Mouse (Mus musculus) liver, adult 2 months (tissue): ENCODE results near the gene Adh1. TPM values are rescaled to one million over a fixed set of nuclear protein-coding genes. Genes with fewer than 3 reads are reported as not detected.
A peak's percentile ranks its signal among the peaks of the same experiment; 100 is the strongest.

Experiments used
- DNase-seq: peaks from one replicate; pipeline ENCODE4 v3.0.0-alpha.2; 2011; ENCODE audit warnings: low read depth, low spot score; ENCODE audit errors: extremely low read depth
- H3K27ac ChIP-seq: fragments of 200-500 bp; replicated peaks from 2 replicates; pipeline ENCODE4 v1.5.1; 2012; ENCODE audit warnings: low read depth, mild to moderate bottlenecking, control low read depth, inconsistent platforms, low read length; ENCODE audit not compliant: insufficient read depth
- H3K27me3 ChIP-seq: fragments of 200-500 bp; 2 replicates; pipeline ENCODE4 v1.6.1; 2012; ENCODE audit warnings: mild to moderate bottlenecking, moderate library complexity, low read length, inconsistent platforms; ENCODE audit not compliant: control insufficient read depth, insufficient read depth
- H3K36me3 ChIP-seq: fragments of 200-500 bp; 2 replicates; pipeline ENCODE4 v1.6.1; 2012; ENCODE audit warnings: low read length, inconsistent platforms; ENCODE audit not compliant: control insufficient read depth, insufficient read depth
- H3K4me1 ChIP-seq: fragments of 200-500 bp; 2 replicates; pipeline ENCODE4 v1.6.1; 2011; ENCODE audit warnings: low read length; ENCODE audit not compliant: control insufficient read depth, insufficient read depth
- H3K4me3 ChIP-seq: fragments of 200-500 bp; 2 replicates; pipeline ENCODE4 v1.5.1; 2011; ENCODE audit warnings: low read depth, mild to moderate bottlenecking, control low read depth, low read length, moderate library complexity; ENCODE audit not compliant: insufficient read depth
- H3K79me2 ChIP-seq: fragments of 200-500 bp; 2 replicates; pipeline ENCODE4 v1.6.1; 2012; ENCODE audit warnings: inconsistent platforms, mild to moderate bottlenecking, low read length, moderate library complexity; ENCODE audit not compliant: control insufficient read depth, insufficient read depth
- H3K9ac ChIP-seq: fragments of 200-500 bp; 2 replicates; pipeline ENCODE4 v1.6.1; 2012; ENCODE audit warnings: low read depth, mild to moderate bottlenecking, control low read depth, inconsistent platforms, low read length
- CTCF ChIP-seq: fragments of 200-500 bp; IDR thresholded peaks from 2 replicates; pipeline ENCODE4 v1.5.1; 2011; ENCODE audit warnings: low read depth, low read length, control low read depth
- POLR2A ChIP-seq: fragments of 200-500 bp; IDR thresholded peaks from 2 replicates; pipeline ENCODE4 v1.6.1; 2011; ENCODE audit warnings: low read length, control low read depth; ENCODE audit not compliant: insufficient read depth; ENCODE audit errors: extremely low read depth
- WGBS: fragments of 180-500 bp; shearing (Covaris S2); methylation state at CpG from one replicate; pipeline ENCODE4 v1.1.7; 2018; 5-methylcytosine and 5-hydroxymethylcytosine counted together
- polyA plus RNA-seq: library from polyadenylated mRNA; depleted of rRNA; stranded (reverse); fragments of >200 nt; gene quantifications from 2 replicates; pipeline ENCODE4 v1.2.3, GENCODE M21; 2012
- total RNA-seq: library from RNA; depleted of rRNA; stranded (reverse); fragments of >200 nt; gene quantifications from 2 replicates; pipeline ENCODE4 v1.2.3, GENCODE M21; 2014

The Adh1 gene
- total and polyA plus RNA-seq, 2 experiments = 3,191 to 3,373 TPM

DNA sequence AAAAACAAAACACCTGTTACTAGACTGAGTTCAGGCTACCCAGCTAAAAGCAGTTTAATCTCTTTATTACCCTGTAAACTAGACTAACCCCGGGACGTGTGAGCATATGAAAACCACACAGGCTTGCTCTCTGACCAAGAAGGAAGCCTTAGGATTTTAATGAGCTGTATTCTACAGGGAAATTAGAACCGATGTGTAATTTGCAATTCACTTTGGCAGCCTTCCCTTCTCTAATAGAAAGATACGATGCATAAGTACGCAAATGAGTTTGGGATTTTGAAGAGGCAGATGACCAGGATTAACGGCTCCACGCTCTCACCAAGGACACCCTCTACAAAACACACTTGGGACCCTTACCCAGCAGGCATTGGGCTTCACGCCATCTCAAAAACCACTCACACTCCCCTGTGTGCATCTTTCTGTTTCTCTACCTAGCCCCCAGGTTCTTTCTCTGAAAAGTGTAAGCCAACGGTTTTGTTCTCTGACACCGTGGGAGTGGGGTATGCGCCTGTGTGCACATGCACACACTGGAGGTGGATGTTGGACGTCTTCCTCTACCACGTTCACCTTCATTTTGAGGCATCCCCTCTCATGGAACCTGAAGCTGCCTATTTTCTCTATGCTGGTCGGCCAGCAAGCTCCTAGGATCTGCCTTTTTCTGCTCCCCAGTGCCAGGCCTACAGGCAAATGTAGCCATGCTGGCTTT, 18.6 kb upstream of the Adh1 start:
- Histone ChIP-seq H3K79me2 (no peaks in the 10 kb centered on the region; the same call in 1 of the 2 replicates), H3K27ac (peak overlapping the region; percentile 98), H3K4me1 (peaks cover 36% of the 10 kb centered on the region), H3K27me3 (no peaks in the 10 kb centered on the region), H3K4me3 (no peak overlapping the region), H3K9ac (peak overlapping the region; percentile 50), H3K36me3 (peaks cover 5% of the 10 kb centered on the region; the same call in 1 of the 2 replicates)
- DNase-seq = no peak
- TF ChIP-seq POLR2A = no peak
- no peak for TF ChIP-seq CTCF
- WGBS = 63% methylated on average over 14 of the region's 14 CpGs

DNA sequence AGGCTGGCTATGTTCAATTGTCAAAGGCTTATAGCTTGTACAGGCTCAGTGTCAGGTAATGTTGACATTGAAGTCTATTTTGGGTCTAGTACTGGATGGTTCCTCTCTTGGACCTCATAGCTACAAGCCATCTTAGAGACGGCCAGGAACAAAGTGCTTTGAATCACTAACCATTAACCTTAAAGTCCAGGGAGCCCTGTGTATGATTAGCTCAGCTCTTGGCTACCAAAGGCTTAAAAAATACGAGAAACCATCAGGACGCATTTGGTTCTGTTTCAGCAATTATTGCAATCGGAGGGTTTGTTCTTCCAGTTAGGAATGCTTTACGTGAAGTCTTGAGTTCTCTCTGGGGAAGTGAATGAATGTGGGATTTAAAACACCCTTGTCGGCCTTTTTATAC, 17.9 kb upstream of the Adh1 start:
- Histone ChIP-seq H3K9ac (no peak overlapping the region), H3K4me1 (peaks cover 30% of the 10 kb centered on the region), H3K79me2 (no peaks in the 10 kb centered on the region), H3K36me3 (no peaks in the 10 kb centered on the region), H3K4me3 (no peak overlapping the region), H3K27me3 (no peaks in the 10 kb centered on the region), H3K27ac (peak overlapping the region; percentile 73)
- peak; percentile 99 for DNase-seq
- TF ChIP-seq CTCF (no peak), POLR2A (no peak)
- 25% methylated on average over 6 of the region's 6 CpGs for WGBS

DNA sequence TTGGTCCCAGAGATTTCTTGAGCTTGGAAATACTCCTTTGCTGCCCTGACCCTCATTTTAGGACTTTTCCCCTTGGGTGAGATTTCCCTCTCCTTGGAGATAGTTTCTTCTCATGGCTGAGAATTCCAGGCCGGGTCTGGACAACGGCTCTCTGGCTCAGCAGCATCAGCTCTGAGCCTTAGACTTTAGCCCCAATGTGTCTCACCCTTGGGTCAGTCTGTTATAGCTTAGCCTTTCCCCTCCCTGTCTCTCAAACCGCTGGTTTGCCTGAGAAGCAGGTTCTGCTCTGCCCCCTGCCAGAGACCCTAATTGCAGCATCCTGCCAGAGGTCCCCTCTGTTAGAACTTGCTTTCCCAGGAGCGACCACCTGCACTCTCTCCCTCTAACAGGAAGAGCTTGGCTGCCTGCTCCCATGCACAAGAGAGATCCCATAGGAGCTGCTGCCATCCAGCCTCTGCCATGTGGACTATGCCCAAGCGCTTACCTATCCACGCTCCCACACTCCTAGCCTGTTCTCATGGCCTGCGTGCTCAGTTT, 16.4 kb upstream of the Adh1 start:
- Histone ChIP-seq H3K9ac (no peak overlapping the region; the same call in 1 of the 2 replicates), H3K36me3 (no peaks in the 10 kb centered on the region), H3K4me1 (peaks cover 30% of the 10 kb centered on the region), H3K4me3 (no peak overlapping the region), H3K79me2 (no peaks in the 10 kb centered on the region), H3K27me3 (no peaks in the 10 kb centered on the region), H3K27ac (peak overlapping the region; percentile 57)
- no peak for TF ChIP-seq POLR2A
- TF ChIP-seq CTCF = no peak
- WGBS = 26% methylated on average over 7 of the region's 7 CpGs
- peak; percentile 88 for DNase-seq

DNA sequence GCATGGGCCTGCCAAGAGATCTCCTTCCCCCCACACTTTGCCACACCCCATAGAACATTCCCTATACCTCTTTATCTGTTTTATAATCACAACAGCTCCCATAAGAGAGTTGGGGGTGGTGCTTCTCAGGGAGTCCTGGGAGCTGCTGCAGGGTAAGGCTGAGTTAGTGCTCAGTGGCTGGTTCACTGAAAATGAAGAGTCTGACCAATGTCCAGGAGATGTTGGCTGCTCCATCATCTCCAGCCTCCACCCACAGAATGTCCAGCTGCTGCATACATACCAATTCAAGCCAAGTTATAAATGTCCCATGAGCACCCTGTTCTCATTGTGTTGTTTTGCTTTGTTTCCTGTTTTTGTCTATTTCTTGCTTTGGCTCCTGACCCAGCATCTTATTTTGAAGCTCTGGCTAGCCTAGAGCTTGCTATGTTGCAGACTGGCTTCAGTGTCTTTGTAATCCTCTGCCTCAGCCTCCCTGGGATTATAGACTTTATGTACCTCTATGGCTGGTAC, 14.2 kb upstream of the Adh1 start:
- H3K9ac ChIP-seq = no peak overlapping the region
- no peaks in the 10 kb centered on the region for H3K27me3 ChIP-seq
- DNase-seq = no peak
- TF ChIP-seq CTCF = no peak
- no peak for TF ChIP-seq POLR2A
- H3K79me2 ChIP-seq = no peaks in the 10 kb centered on the region
- no peak overlapping the region for H3K4me3 ChIP-seq
- no peaks in the 10 kb centered on the region for H3K36me3 ChIP-seq
- no peak overlapping the region for H3K27ac ChIP-seq
- H3K4me1 ChIP-seq = peaks cover 23% of the 10 kb centered on the region

- Histone ChIP-seq H3K79me2 (no peaks in the 10 kb centered on the region), H3K9ac (no peak overlapping the region), H3K27ac (no peak overlapping the region), H3K27me3 (no peaks in the 10 kb centered on the region), H3K4me3 (no peak overlapping the region), H3K36me3 (no peaks in the 10 kb centered on the region), H3K4me1 (peaks cover 20% of the 10 kb centered on the region)
- WGBS = 95% methylated on average over 4 of the region's 4 CpGs
- no peak for TF ChIP-seq CTCF
- no peak for TF ChIP-seq POLR2A
- no peak for DNase-seq
Measured at GRCm38 (mm10) chr3:138247241-138247640, 13.6 kb upstream of the Adh1 start.

GRCm38 (mm10) chr3:138248011-138248410, 12.8 kb upstream of the Adh1 start:
- no peak for DNase-seq
- Histone ChIP-seq H3K36me3 (no peaks in the 10 kb centered on the region), H3K27ac (no peak overlapping the region), H3K9ac (no peak overlapping the region), H3K4me3 (no peak overlapping the region), H3K79me2 (no peaks in the 10 kb centered on the region), H3K27me3 (no peaks in the 10 kb centered on the region), H3K4me1 (peaks cover 16% of the 10 kb centered on the region)
- WGBS = 90% methylated on average over 7 of the region's 7 CpGs
- TF ChIP-seq CTCF = no peak
